23 mouse cellular contexts compared by ENCODE assay signal in genomic region chr2:26598462-26598861, GRCm38 (mm10). TPM values are rescaled to one million over a fixed set of nuclear protein-coding genes. Genes with fewer than 3 reads are reported as not detected.
"Had no signal": no experiment of that assay in that cellular context is flagged by ENCODE, and none has a peak within 500 bp of the region (broad histone marks: within the 10 kb centered on the region; RNA-seq: fewer than 3 reads in every experiment).

No protein-coding gene starts in this region.

- H3K27ac ChIP-seq: left cerebral cortex, adult 2 months; limb, embryonic 15.5 days; liver, embryonic 14.5 days; midbrain, embryonic 12.5 days; neural tube, embryonic 13.5 days had no signal

- H3K36me3 ChIP-seq: midbrain, embryonic 12.5 days; neural tube, embryonic 13.5 days had no signal

- DNase-seq: kidney, adult 18-20 months; kidney, postnatal 25 days; lung, embryonic 14.5 days; lung, postnatal 14 days; retina, postnatal 1 day; right cerebral cortex, postnatal 4 days; spleen, adult 18-20 months; thymus, adult 2 months; thymus, postnatal 25 days had no signal

- H3K9ac ChIP-seq: limb, embryonic 15.5 days; liver, embryonic 14.5 days; lung, embryonic 14.5 days; midbrain, embryonic 12.5 days; neural tube, embryonic 13.5 days had no signal

- H3K4me2 ChIP-seq: limb, embryonic 15.5 days; lung, embryonic 14.5 days; midbrain, embryonic 12.5 days; neural tube, embryonic 13.5 days had no signal

- H3K9me3 ChIP-seq: limb, embryonic 15.5 days; midbrain, embryonic 12.5 days; neural tube, embryonic 13.5 days had no signal

- H3K27me3 ChIP-seq: limb, embryonic 15.5 days had no signal

- H3K4me3 ChIP-seq: left cerebral cortex, adult 2 months; limb, embryonic 15.5 days; midbrain, embryonic 12.5 days; neural tube, embryonic 13.5 days had no signal

- ATAC-seq: midbrain, embryonic 16.5 days had no signal

RNA-seq across cellular contexts. Expression of gene Gm20532, which starts 12.0 kb away (rescaled TPM):
- total RNA-seq: layer of hippocampus, postnatal 25 days; left cerebral cortex, adult 2 months; left cerebral cortex, postnatal 14 days; megakaryocyte-erythroid progenitor cell, adult 5-6 weeks had no signal
- polyA plus RNA-seq: kidney, embryonic 16.5 days; limb, embryonic 11.5 days; limb, embryonic 15.5 days; liver, embryonic 14.5 days; lung, embryonic 14.5 days; midbrain, embryonic 12.5 days; midbrain, embryonic 16.5 days; neural tube, embryonic 13.5 days; stomach, embryonic 14.5 days; testis, adult 2 months; thymus, adult 2 months; urinary bladder, adult 2 months had no signal
